11 mouse cellular contexts compared by ENCODE assay signal in genomic region chrX:94049048-94049447, GRCm38 (mm10).
"Had no signal": no experiment of that assay in that cellular context is flagged by ENCODE, and none has a peak within 500 bp of the region (broad histone marks: within the 10 kb centered on the region; RNA-seq: fewer than 3 reads in every experiment).

No protein-coding gene starts in this region.

- DNase-seq: kidney, adult 2 months; kidney, postnatal 14 days; lung, adult 18-20 months; right cerebral cortex, adult 18-20 months; spleen, adult 18-20 months; thymus, postnatal 36 days had no signal

- H3K36me3 ChIP-seq: kidney, embryonic 15.5 days; midbrain, embryonic 13.5 days; neural tube, embryonic 15.5 days had no signal

- H3K9me3 ChIP-seq: kidney, embryonic 15.5 days; midbrain, embryonic 13.5 days; neural tube, embryonic 15.5 days had no signal

- H3K4me2 ChIP-seq: kidney, embryonic 15.5 days; midbrain, embryonic 13.5 days; neural tube, embryonic 15.5 days had no signal

- H3K4me1 ChIP-seq: kidney, embryonic 15.5 days; midbrain, embryonic 13.5 days; neural tube, embryonic 15.5 days had no signal

- ATAC-seq: midbrain, embryonic 13.5 days had no signal

- H3K9ac ChIP-seq: kidney, embryonic 15.5 days; liver, embryonic 14.5 days; midbrain, embryonic 13.5 days; neural tube, embryonic 15.5 days had no signal

- H3K4me3 ChIP-seq: kidney, embryonic 15.5 days; midbrain, embryonic 13.5 days; myocyte; neural tube, embryonic 15.5 days had no signal

- H3K27ac ChIP-seq: kidney, embryonic 15.5 days; liver, embryonic 14.5 days; midbrain, embryonic 13.5 days; neural tube, embryonic 15.5 days had no signal
